Mouse (Mus musculus) neural tube, embryonic 15.5 days (tissue): ENCODE results near the gene Fam213b. TPM values are rescaled to one million over a fixed set of nuclear protein-coding genes. Genes with fewer than 3 reads are reported as not detected.

Source experiments
- ATAC-seq: fragments of 200-750 bp; cut with Nextera tagmentation; 2 replicates; pipeline ENCODE4 v1.8.0; 2017; ENCODE audit warnings: mild to moderate bottlenecking, moderate TSS enrichment, moderate library complexity; ENCODE audit not compliant: low FRiP score
- H3K27ac ChIP-seq: fragments of 300-500 bp; sonication (generic); replicated peaks from 2 replicates; pipeline ENCODE4 v1.5.1; 2015; ENCODE audit warnings: mild to moderate bottlenecking, inconsistent platforms
- H3K27me3 ChIP-seq: fragments of 300-500 bp; sonication (generic); replicated peaks from 2 replicates; pipeline ENCODE4 v1.6.1; 2015; ENCODE audit warnings: inconsistent platforms
- H3K36me3 ChIP-seq: fragments of 300-500 bp; sonication (generic); 2 replicates; pipeline ENCODE4 v1.6.1; 2015; ENCODE audit warnings: inconsistent platforms
- H3K4me1 ChIP-seq: fragments of 300-500 bp; sonication (generic); 2 replicates; pipeline ENCODE4 v1.6.1; 2015; ENCODE audit warnings: inconsistent platforms
- H3K4me2 ChIP-seq: fragments of 300-500 bp; sonication (generic); 2 replicates; pipeline ENCODE4 v1.6.1; 2015; ENCODE audit warnings: inconsistent platforms, mild to moderate bottlenecking, moderate library complexity
- H3K4me3 ChIP-seq: fragments of 300-500 bp; sonication (generic); replicated peaks from 2 replicates; pipeline ENCODE4 v1.5.1; 2015; ENCODE audit warnings: mild to moderate bottlenecking, inconsistent platforms
- H3K9ac ChIP-seq: fragments of 300-500 bp; sonication (generic); replicated peaks from 2 replicates; pipeline ENCODE4 v1.6.1; 2015; ENCODE audit warnings: mild to moderate bottlenecking, inconsistent platforms
- H3K9me3 ChIP-seq: fragments of 300-500 bp; sonication (generic); replicated peaks from 2 replicates; pipeline ENCODE4 v1.6.1; 2016; ENCODE audit warnings: inconsistent platforms
- WGBS: fragments of 180-500 bp; shearing (Covaris S2); methylation state at CpG from one replicate; pipeline ENCODE4 v1.1.7; 2015; ENCODE audit warnings: mixed read lengths; 5-methylcytosine and 5-hydroxymethylcytosine counted together
- polyA plus RNA-seq: library from polyadenylated mRNA; unstranded; fragments of >200 nt; fragmentation: Nextera tagmentation; extraction: Ambion mirVana; gene quantifications from 2 replicates; pipeline ENCODE4 v1.2.1, GENCODE M21; 2015

The Fam213b gene
- polyA plus RNA-seq, 1 experiment from 2014 or later = 68.2 TPM

GRCm38 (mm10) chr4:154915286-154915685, 16.4 kb upstream of the Fam213b start:
- no peak overlapping the region for H3K9ac ChIP-seq
- no peak for ATAC-seq
- 87% methylated on average over 10 of the region's 10 CpGs for WGBS

GRCm38 (mm10) chr4:154914707-154915106, 15.8 kb upstream of the Fam213b start:
- 78% methylated on average over 3 of the region's 3 CpGs for WGBS
- H3K9me3 ChIP-seq = no peaks in the 10 kb centered on the region

More at GRCm38 (mm10) chr4:154915286-154915685, 16.4 kb upstream of the Fam213b start:
- no peak overlapping the region for H3K27ac ChIP-seq
- H3K4me2 ChIP-seq = no peak overlapping the region
- no peak overlapping the region for H3K4me3 ChIP-seq
- H3K27me3 ChIP-seq = no peaks in the 10 kb centered on the region
- H3K9me3 ChIP-seq = no peaks in the 10 kb centered on the region
- peaks cover 8% of the 10 kb centered on the region for H3K4me1 ChIP-seq
- H3K36me3 ChIP-seq = no peaks in the 10 kb centered on the region

GRCm38 (mm10) chr4:154914252-154914651, 15.3 kb upstream of the Fam213b start:
- Histone ChIP-seq H3K4me2 (no peak overlapping the region), H3K27me3 (no peaks in the 10 kb centered on the region), H3K9me3 (no peaks in the 10 kb centered on the region), H3K4me1 (peaks cover 8% of the 10 kb centered on the region), H3K4me3 (no peak overlapping the region), H3K9ac (no peak overlapping the region), H3K27ac (no peak overlapping the region), H3K36me3 (no peaks in the 10 kb centered on the region)
- no peak for ATAC-seq
- WGBS = 95% methylated on average over 4 of the region's 4 CpGs

More at GRCm38 (mm10) chr4:154914707-154915106, 15.8 kb upstream of the Fam213b start:
- no peak for ATAC-seq
- Histone ChIP-seq H3K4me1 (peaks cover 8% of the 10 kb centered on the region), H3K4me2 (no peak overlapping the region), H3K27ac (no peak overlapping the region), H3K36me3 (no peaks in the 10 kb centered on the region), H3K4me3 (no peak overlapping the region), H3K27me3 (no peaks in the 10 kb centered on the region), H3K9ac (no peak overlapping the region)

- Histone ChIP-seq H3K36me3 (no peaks in the 10 kb centered on the region), H3K9ac (no peak overlapping the region), H3K27ac (no peak overlapping the region), H3K4me3 (no peak overlapping the region), H3K4me1 (peaks cover 8% of the 10 kb centered on the region), H3K27me3 (no peaks in the 10 kb centered on the region), H3K9me3 (no peaks in the 10 kb centered on the region), H3K4me2 (no peak overlapping the region)
- 96% methylated on average over 3 of the region's 3 CpGs for whole genome bisulfite sequencing
- ATAC-seq = no peak
Measured at GRCm38 (mm10) chr4:154913845-154914244, 14.9 kb upstream of the Fam213b start.

GRCm38 (mm10) chr4:154911644-154912043, 12.7 kb upstream of the Fam213b start:
- H3K27ac ChIP-seq = no peak overlapping the region
- H3K36me3 ChIP-seq = no peaks in the 10 kb centered on the region
- no peak overlapping the region for H3K9ac ChIP-seq
- peaks cover 12% of the 10 kb centered on the region for H3K4me1 ChIP-seq
- H3K9me3 ChIP-seq = no peaks in the 10 kb centered on the region
- no peaks in the 10 kb centered on the region for H3K27me3 ChIP-seq
- H3K4me3 ChIP-seq = no peak overlapping the region
- H3K4me2 ChIP-seq = no peak overlapping the region
- ATAC-seq = no peak
- WGBS = 79% methylated on average over 2 of the region's 2 CpGs

GRCm38 (mm10) chr4:154910606-154911522, 11.9 kb upstream of the Fam213b start:
- 35% methylated on average over 15 of the region's 15 CpGs for WGBS
- H3K9me3 ChIP-seq = no peaks in the 10 kb centered on the region
- H3K27me3 ChIP-seq = no peaks in the 10 kb centered on the region
- H3K4me3 ChIP-seq = no peak overlapping the region
- H3K9ac ChIP-seq = no peak overlapping the region
- ATAC-seq = no peak
- no peak overlapping the region for H3K27ac ChIP-seq
- H3K4me2 ChIP-seq = no peak overlapping the region
- peaks cover 12% of the 10 kb centered on the region for H3K4me1 ChIP-seq
- H3K36me3 ChIP-seq = no peaks in the 10 kb centered on the region

- Histone ChIP-seq H3K9me3 (no peaks in the 10 kb centered on the region), H3K27ac (no peak overlapping the region), H3K36me3 (no peaks in the 10 kb centered on the region), H3K4me2 (no peak overlapping the region), H3K27me3 (peaks cover 5% of the 10 kb centered on the region; the same call in 1 of the 2 replicates), H3K4me1 (peaks cover 18% of the 10 kb centered on the region), H3K9ac (no peak overlapping the region), H3K4me3 (no peak overlapping the region)
- ATAC-seq = no peak
- WGBS = 90% methylated on average over 5 of the region's 5 CpGs
Measured at GRCm38 (mm10) chr4:154908490-154908889, 9.6 kb upstream of the Fam213b start.

- WGBS = 46% methylated on average over 17 of the region's 17 CpGs
- Histone ChIP-seq H3K27me3 (peaks cover 5% of the 10 kb centered on the region; the same call in 1 of the 2 replicates), H3K36me3 (no peaks in the 10 kb centered on the region), H3K4me3 (no peak overlapping the region), H3K4me1 (peaks cover 18% of the 10 kb centered on the region), H3K9me3 (no peaks in the 10 kb centered on the region), H3K27ac (no peak overlapping the region; the same call in 1 of the 2 replicates), H3K9ac (no peak overlapping the region), H3K4me2 (0 out of 2 replicates have a peak overlapping the region, but pooled peaks have one; percentile 13)
- peak; percentile 83 for ATAC-seq
Measured at GRCm38 (mm10) chr4:154907833-154908232, 8.9 kb upstream of the Fam213b start.

- peak; percentile 88 for ATAC-seq
- peaks cover 10% of the 10 kb centered on the region; the same call in 1 of the 2 replicates for H3K4me1 ChIP-seq
- H3K4me2 ChIP-seq = peak overlapping the region; percentile 67
- no peaks in the 10 kb centered on the region for H3K9me3 ChIP-seq
- no peaks in the 10 kb centered on the region for H3K36me3 ChIP-seq
- H3K27ac ChIP-seq = no peak overlapping the region
- peak overlapping the region; percentile 37; the same call in 1 of the 2 replicates for H3K9ac ChIP-seq
- peaks cover 9% of the 10 kb centered on the region; the same call in 1 of the 2 replicates for H3K27me3 ChIP-seq
- WGBS = 4% methylated on average over 16 of the region's 16 CpGs
- H3K4me3 ChIP-seq = peak overlapping the region; percentile 33
Measured at GRCm38 (mm10) chr4:154904185-154905071, 5.5 kb upstream of the Fam213b start.

GRCm38 (mm10) chr4:154902371-154902770, 3.4 kb upstream of the Fam213b start:
- no peak for ATAC-seq
- Histone ChIP-seq H3K4me1 (peaks cover 25% of the 10 kb centered on the region), H3K4me3 (no peak overlapping the region), H3K27me3 (peaks cover 9% of the 10 kb centered on the region; the same call in 1 of the 2 replicates), H3K27ac (no peak overlapping the region), H3K36me3 (no peaks in the 10 kb centered on the region), H3K4me2 (no peak overlapping the region), H3K9me3 (no peaks in the 10 kb centered on the region), H3K9ac (no peak overlapping the region)
- 97% methylated on average over 2 of the region's 2 CpGs for WGBS

- no peak for ATAC-seq
- Histone ChIP-seq H3K4me3 (peak overlapping the region; percentile 61), H3K9ac (peak overlapping the region; percentile 68), H3K27me3 (0 out of 2 replicates have a peak, but pooled peaks cover 5% of the 10 kb centered on the region), H3K36me3 (no peaks in the 10 kb centered on the region), H3K27ac (peak overlapping the region; percentile 69), H3K4me1 (peaks cover 32% of the 10 kb centered on the region), H3K9me3 (no peaks in the 10 kb centered on the region), H3K4me2 (peak overlapping the region; percentile 88)
- 66% methylated on average over 6 of the region's 6 CpGs for whole genome bisulfite sequencing
Measured at GRCm38 (mm10) chr4:154897676-154898465, 1.1 kb downstream of the Fam213b start.
